In the genomic region with DNA sequence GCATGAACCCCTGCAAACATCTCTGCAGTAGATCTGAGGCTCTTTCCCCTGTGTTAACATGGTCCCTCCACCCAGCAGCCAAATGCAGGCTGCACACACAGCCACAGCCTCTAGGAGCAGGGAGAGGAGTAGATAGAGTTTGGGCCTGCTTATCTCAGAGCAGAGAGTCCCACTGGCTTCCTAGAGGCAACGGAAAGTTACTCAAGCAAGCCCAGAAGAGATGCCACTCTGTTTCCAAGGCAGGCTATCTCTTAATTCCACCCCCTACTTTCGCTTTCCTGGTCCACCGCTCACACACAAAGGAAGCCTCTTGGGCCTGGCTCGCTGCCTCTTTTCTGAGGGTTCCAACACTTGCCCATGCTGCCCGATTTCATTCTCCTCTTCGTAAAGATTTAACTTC, we compare ENCODE assay signal across 11 mouse cellular contexts. TPM values are rescaled to one million over a fixed set of nuclear protein-coding genes. Genes with fewer than 3 reads are reported as not detected.
DNase-seq lines count a peak whose midpoint lies in the region; ATAC-seq lines count a peak whose summit lies in the region.
"Had no signal": no experiment of that assay in that cellular context is flagged by ENCODE, and none has a peak within 500 bp of the region (broad histone marks: within the 10 kb centered on the region; RNA-seq: fewer than 3 reads in every experiment).

No protein-coding gene starts in this region.

- H3K9me3 ChIP-seq in forebrain, embryonic 10.5 days, result no peaks in the 10 kb centered on the region
- H3K9me3 ChIP-seq in forebrain, embryonic 16.5 days (ENCODE audit: control insufficient read depth, low read length), result no peaks in the 10 kb centered on the region
- H3K9me3 ChIP-seq in midbrain, embryonic 14.5 days (ENCODE audit: control insufficient read depth, low read length), result no peaks in the 10 kb centered on the region
- H3K9me3 ChIP-seq in midbrain, embryonic 11.5 days (ENCODE audit: control insufficient read depth, low read length), result no peaks in the 10 kb centered on the region
- H3K9me3 ChIP-seq in embryonic facial prominence, embryonic 10.5 days, result no peaks in the 10 kb centered on the region

- no peak for DNase-seq in forebrain, embryonic 10.5 days (ENCODE audit: extremely low spot score, low spot score)
- DNase-seq in midbrain, embryonic 14.5 days, result peak; percentile 41
- DNase-seq in midbrain, embryonic 11.5 days (ENCODE audit: low spot score, missing footprints), result no peak
- no peak for DNase-seq in embryonic facial prominence, embryonic 10.5 days (ENCODE audit: low spot score)
- peak; percentile 64 for DNase-seq in retina, postnatal 1 day
- DNase-seq in layer of hippocampus, adult 18-20 months (ENCODE audit: low spot score in 2 of 2), result no peak
- DNase-seq in layer of hippocampus, postnatal 36 days, result no peak
- DNase-seq: adrenal gland, postnatal 14 days; lung, postnatal 10 days had no signal

- no peaks in the 10 kb centered on the region for H3K36me3 ChIP-seq in forebrain, embryonic 10.5 days (replicated peaks)
- H3K36me3 ChIP-seq in forebrain, embryonic 16.5 days (ENCODE audit: control insufficient read depth, insufficient read depth), result no peaks in the 10 kb centered on the region
- no peaks in the 10 kb centered on the region for H3K36me3 ChIP-seq in midbrain, embryonic 14.5 days (ENCODE audit: control insufficient read depth, insufficient read depth, low read length)
- no peaks in the 10 kb centered on the region for H3K36me3 ChIP-seq in midbrain, embryonic 11.5 days (ENCODE audit: control insufficient read depth, insufficient read depth, low read length)
- H3K36me3 ChIP-seq in embryonic facial prominence, embryonic 10.5 days (replicated peaks), result no peaks in the 10 kb centered on the region

- H3K27me3 ChIP-seq in forebrain, embryonic 10.5 days (ENCODE audit: poor library complexity, severe bottlenecking), result no peaks in the 10 kb centered on the region
- H3K27me3 ChIP-seq in forebrain, embryonic 16.5 days (replicated peaks; ENCODE audit: control insufficient read depth, insufficient read depth, low read length), result no peaks in the 10 kb centered on the region
- H3K27me3 ChIP-seq in midbrain, embryonic 14.5 days (ENCODE audit: control insufficient read depth, insufficient read depth, low read length), result no peaks in the 10 kb centered on the region
- H3K27me3 ChIP-seq in midbrain, embryonic 11.5 days (ENCODE audit: control insufficient read depth, insufficient read depth, low read length), result no peaks in the 10 kb centered on the region
- no peaks in the 10 kb centered on the region for H3K27me3 ChIP-seq in embryonic facial prominence, embryonic 10.5 days (replicated peaks; ENCODE audit: low read depth, poor library complexity, severe bottlenecking)

- peak overlapping the region; percentile 48 for H3K27ac ChIP-seq in forebrain, embryonic 10.5 days
- H3K27ac ChIP-seq in forebrain, embryonic 16.5 days (ENCODE audit: low read length), result no peak overlapping the region
- 0 out of 2 replicates have a peak overlapping the region, but pooled peaks have one; percentile 37 for H3K27ac ChIP-seq in midbrain, embryonic 14.5 days (replicated peaks; ENCODE audit: low read depth, low read length)
- H3K27ac ChIP-seq in midbrain, embryonic 11.5 days (ENCODE audit: low read depth, low read length), result no peak overlapping the region
- H3K27ac ChIP-seq in embryonic facial prominence, embryonic 10.5 days (replicated peaks), result 0 out of 2 replicates have a peak overlapping the region, but pooled peaks have one; percentile 7

- no peak overlapping the region for H3K4me2 ChIP-seq in forebrain, embryonic 16.5 days (ENCODE audit: low read length)
- no peak overlapping the region for H3K4me2 ChIP-seq in midbrain, embryonic 14.5 days (ENCODE audit: low read length)
- no peak overlapping the region for H3K4me2 ChIP-seq in midbrain, embryonic 11.5 days

- peaks cover 22% of the 10 kb centered on the region for H3K4me1 ChIP-seq in forebrain, embryonic 10.5 days
- 0 out of 2 replicates have a peak, but pooled peaks cover 2% of the 10 kb centered on the region for H3K4me1 ChIP-seq in forebrain, embryonic 16.5 days (replicated peaks; ENCODE audit: control insufficient read depth, insufficient read depth, low read length)
- H3K4me1 ChIP-seq in midbrain, embryonic 14.5 days (ENCODE audit: control insufficient read depth, insufficient read depth, low read length), result no peaks in the 10 kb centered on the region
- H3K4me1 ChIP-seq in midbrain, embryonic 11.5 days (ENCODE audit: control insufficient read depth, insufficient read depth, low read length), result peaks cover 5% of the 10 kb centered on the region; the same call in 1 of the 2 replicates
- H3K4me1 ChIP-seq in embryonic facial prominence, embryonic 10.5 days, result peaks cover 7% of the 10 kb centered on the region; the same call in 1 of the 2 replicates

- H3K4me3 ChIP-seq in forebrain, embryonic 10.5 days, result peak overlapping the region; percentile 6; the same call in 1 of the 2 replicates
- no peak overlapping the region for H3K4me3 ChIP-seq in forebrain, embryonic 16.5 days (replicated peaks; ENCODE audit: low read length)
- H3K4me3 ChIP-seq in midbrain, embryonic 14.5 days (replicated peaks; ENCODE audit: low read depth, low read length), result no peak overlapping the region
- no peak overlapping the region for H3K4me3 ChIP-seq in midbrain, embryonic 11.5 days (ENCODE audit: low read depth, low read length)
- no peak overlapping the region for H3K4me3 ChIP-seq in embryonic facial prominence, embryonic 10.5 days

- WGBS in forebrain, embryonic 10.5 days, result 18% methylated on average over 6 of the region's 6 CpGs
- 10% methylated on average over 6 of the region's 6 CpGs for WGBS in forebrain, embryonic 16.5 days
- 5% methylated on average over 6 of the region's 6 CpGs for WGBS in midbrain, embryonic 14.5 days
- WGBS in midbrain, embryonic 11.5 days, result 18% methylated on average over 6 of the region's 6 CpGs
- WGBS in embryonic facial prominence, embryonic 10.5 days, result 34% methylated on average over 6 of the region's 6 CpGs

- H3K9ac ChIP-seq in forebrain, embryonic 16.5 days (replicated peaks; ENCODE audit: low read depth, low read length), result no peak overlapping the region
- H3K9ac ChIP-seq in midbrain, embryonic 14.5 days (replicated peaks; ENCODE audit: low read length), result no peak overlapping the region
- no peak overlapping the region for H3K9ac ChIP-seq in midbrain, embryonic 11.5 days (ENCODE audit: low read length)

- no peak for ATAC-seq in forebrain, embryonic 16.5 days
- ATAC-seq in midbrain, embryonic 14.5 days (ENCODE audit: low FRiP score, low TSS enrichment), result no peak
- no peak for ATAC-seq in midbrain, embryonic 11.5 days (ENCODE audit: low FRiP score)

RNA-seq across cellular contexts. Expression of gene Cxcr5, which starts 3.7 kb away (rescaled TPM):
- 0.05 TPM in 1 of 2 replicates, not detected in the other for polyA plus RNA-seq in forebrain, embryonic 10.5 days (2016; fragmentation: Nextera tagmentation; extraction: Ambion mirVana)
- polyA plus RNA-seq in forebrain, embryonic 16.5 days (2015; fragmentation: Nextera tagmentation; extraction: Ambion mirVana), result not detected in 2 replicates
- polyA plus RNA-seq in midbrain, embryonic 14.5 days (2014; fragmentation: Nextera tagmentation; extraction: Ambion mirVana), result 0.11 TPM in 1 of 2 replicates, not detected in the other
- 0.10 TPM in 1 of 2 replicates, not detected in the other for polyA plus RNA-seq in midbrain, embryonic 11.5 days (2014; fragmentation: Nextera tagmentation; extraction: Ambion mirVana)
- polyA plus RNA-seq in embryonic facial prominence, embryonic 10.5 days (2016; fragmentation: Nextera tagmentation; extraction: Ambion mirVana), result not detected in 2 replicates
- total RNA-seq in layer of hippocampus, adult 18-20 months (2021), result not detected
- not detected for total RNA-seq in layer of hippocampus, postnatal 36 days (2021)
- total RNA-seq: layer of hippocampus, postnatal 10 days had no signal

RNA-seq across cellular contexts. Expression of gene Ddx6, which starts 39.3 kb away (rescaled TPM):
- polyA plus RNA-seq in forebrain, embryonic 10.5 days (2016; fragmentation: Nextera tagmentation; extraction: Ambion mirVana), result 20.3 and 21.0 TPM in 2 replicates
- polyA plus RNA-seq in forebrain, embryonic 16.5 days (2015; fragmentation: Nextera tagmentation; extraction: Ambion mirVana), result 21.2 and 22.8 TPM in 2 replicates
- 26.4 and 51.8 TPM in 2 replicates for polyA plus RNA-seq in midbrain, embryonic 14.5 days (2014; fragmentation: Nextera tagmentation; extraction: Ambion mirVana)
- 11.9 and 13.8 TPM in 2 replicates for polyA plus RNA-seq in midbrain, embryonic 11.5 days (2014; fragmentation: Nextera tagmentation; extraction: Ambion mirVana)
- 21.8 and 23.5 TPM in 2 replicates for polyA plus RNA-seq in embryonic facial prominence, embryonic 10.5 days (2016; fragmentation: Nextera tagmentation; extraction: Ambion mirVana)
- 100 to 1,000 TPM; 145 to 146 TPM for total RNA-seq in layer of hippocampus, adult 18-20 months (2021)
- total RNA-seq in layer of hippocampus, postnatal 36 days (2021), result 100 to 1,000 TPM; 133 to 134 TPM

Comparison
In these comparisons a context has a peak if more than half of its experiments do, and no peak if none do; other contexts are left out.
1. DNase-seq: peak in midbrain, embryonic 14.5 days (single experiment) and retina, postnatal 1 day (single experiment); none in forebrain, embryonic 10.5 days (single experiment), midbrain, embryonic 11.5 days (single experiment), embryonic facial prominence, embryonic 10.5 days (single experiment), layer of hippocampus, adult 18-20 months (0 of 2) and layer of hippocampus, postnatal 36 days (0 of 2).
2. H3K27ac ChIP-seq: peak in forebrain, embryonic 10.5 days (single experiment), midbrain, embryonic 14.5 days (single experiment) and embryonic facial prominence, embryonic 10.5 days (single experiment); none in forebrain, embryonic 16.5 days (single experiment) and midbrain, embryonic 11.5 days (single experiment).